Mouse (Mus musculus): ENCODE measurements at regions not wholly inside any gene's neighbourhood (a gene's known extent, or its start where the extent isn't known, plus 50 kb on each side); places are given as distances from the start of the nearest gene placed in this dataset.

- no peak for DNase-seq (ENCODE audit: low read depth, low spot score)
- no peaks in the 10 kb centered on the region for H3K36me3 ChIP-seq (ENCODE audit: control insufficient read depth, insufficient read depth, low read length, poor library complexity, severe bottlenecking)
These were observed 150.5 kb upstream of the Sdk2 start for GRCm38 (mm10) chr11:114217245-114217757.

GRCm38 (mm10) chr11:114216493-114216892 lies 149.6 kb upstream of the Sdk2 start:
- Histone ChIP-seq H3K27me3 (ENCODE audit: control insufficient read depth, insufficient read depth, low read length, poor library complexity, severe bottlenecking) (no peaks in the 10 kb centered on the region), H3K36me3 (ENCODE audit: control insufficient read depth, insufficient read depth, low read length, poor library complexity, severe bottlenecking) (no peaks in the 10 kb centered on the region)
- DNase-seq (ENCODE audit: low read depth, low spot score) = no peak

More at GRCm38 (mm10) chr11:114217245-114217757, 150.5 kb upstream of the Sdk2 start:
- H3K27me3 ChIP-seq (ENCODE audit: control insufficient read depth, insufficient read depth, low read length, poor library complexity, severe bottlenecking) = no peaks in the 10 kb centered on the region

DNA sequence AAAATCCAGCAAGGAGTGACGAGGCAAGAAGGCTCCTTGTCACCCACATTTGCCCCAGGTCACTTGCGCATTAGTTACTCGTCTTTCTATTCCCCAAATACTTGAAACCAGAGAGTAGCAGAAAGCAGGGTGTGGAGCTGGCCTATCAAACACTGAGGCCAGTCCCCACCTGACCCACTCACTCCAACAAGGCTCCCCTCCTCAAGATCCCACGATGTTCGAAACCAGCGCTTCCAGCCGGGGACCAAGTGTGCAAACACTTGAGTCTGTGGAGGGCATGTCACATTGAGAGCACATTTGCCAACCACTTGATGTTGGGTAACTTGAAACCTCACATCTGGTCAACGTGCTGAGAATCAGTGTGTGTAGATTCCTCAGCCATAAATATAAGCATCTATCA lies 148.4 kb upstream of the Sdk2 start:
- Histone ChIP-seq H3K27me3 (ENCODE audit: control insufficient read depth, insufficient read depth, low read length, poor library complexity, severe bottlenecking) (no peaks in the 10 kb centered on the region), H3K36me3 (ENCODE audit: control insufficient read depth, insufficient read depth, low read length, poor library complexity, severe bottlenecking) (no peaks in the 10 kb centered on the region)
- no peak for DNase-seq (ENCODE audit: low read depth, low spot score)

DNA sequence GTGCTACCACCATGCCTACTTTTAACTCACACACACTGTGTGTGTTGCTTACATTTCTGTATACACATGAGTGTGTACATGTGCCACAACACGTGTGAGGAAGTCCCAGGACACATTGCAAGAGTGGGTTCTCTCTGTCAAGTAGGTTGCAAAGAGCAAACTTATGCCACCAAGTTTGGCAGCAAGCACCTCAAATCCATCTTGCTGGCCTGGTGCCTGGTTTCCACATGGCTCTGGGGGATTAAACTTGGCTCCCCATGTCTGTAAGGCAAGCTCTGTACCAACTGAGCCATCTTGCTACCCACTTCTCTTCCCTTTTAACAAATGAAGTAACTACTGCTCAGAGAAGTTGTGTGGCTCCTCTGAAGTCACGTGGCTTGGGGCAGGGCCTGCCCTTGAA lies 145.3 kb upstream of the Sdk2 start:
- no peaks in the 10 kb centered on the region for H3K36me3 ChIP-seq (ENCODE audit: control insufficient read depth, insufficient read depth, low read length, poor library complexity, severe bottlenecking)
- no peaks in the 10 kb centered on the region for H3K27me3 ChIP-seq (ENCODE audit: control insufficient read depth, insufficient read depth, low read length, poor library complexity, severe bottlenecking)
- DNase-seq (ENCODE audit: low read depth, low spot score) = no peak

DNA sequence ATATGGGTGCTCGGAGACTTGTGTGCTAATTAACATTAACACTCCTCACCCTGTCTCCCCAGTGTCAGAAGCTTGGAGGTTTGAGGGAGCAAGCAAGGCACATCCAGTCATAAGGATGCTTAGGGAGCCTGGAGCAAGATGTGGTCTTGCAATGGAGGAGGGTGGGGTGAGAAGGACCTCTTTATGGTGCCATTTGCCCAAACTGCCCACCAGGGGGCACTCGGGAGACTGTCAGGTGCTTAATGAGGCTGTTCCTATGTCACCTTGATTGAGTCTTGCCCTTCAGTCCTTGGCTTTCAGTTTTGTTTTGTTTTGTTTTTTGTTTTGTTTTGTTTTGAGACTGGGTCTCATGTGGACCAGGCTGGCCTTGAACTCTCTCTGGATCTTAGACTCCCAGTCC lies 138.3 kb upstream of the Sdk2 start:
- DNase-seq (ENCODE audit: low read depth, low spot score) = peak; percentile 92
- H3K27me3 ChIP-seq (ENCODE audit: control insufficient read depth, insufficient read depth, low read length, poor library complexity, severe bottlenecking) = no peaks in the 10 kb centered on the region

GRCm38 (mm10) chr11:114203416-114203815 lies 136.6 kb upstream of the Sdk2 start:
- H3K36me3 ChIP-seq (ENCODE audit: control insufficient read depth, insufficient read depth, low read length, poor library complexity, severe bottlenecking) = no peaks in the 10 kb centered on the region
- H3K27me3 ChIP-seq (ENCODE audit: control insufficient read depth, insufficient read depth, low read length, poor library complexity, severe bottlenecking) = no peaks in the 10 kb centered on the region
- no peak for DNase-seq (ENCODE audit: low read depth, low spot score)

More for the DNA sequence above, 138.3 kb upstream of the Sdk2 start:
- H3K36me3 ChIP-seq (ENCODE audit: control insufficient read depth, insufficient read depth, low read length, poor library complexity, severe bottlenecking) = no peaks in the 10 kb centered on the region

DNA sequence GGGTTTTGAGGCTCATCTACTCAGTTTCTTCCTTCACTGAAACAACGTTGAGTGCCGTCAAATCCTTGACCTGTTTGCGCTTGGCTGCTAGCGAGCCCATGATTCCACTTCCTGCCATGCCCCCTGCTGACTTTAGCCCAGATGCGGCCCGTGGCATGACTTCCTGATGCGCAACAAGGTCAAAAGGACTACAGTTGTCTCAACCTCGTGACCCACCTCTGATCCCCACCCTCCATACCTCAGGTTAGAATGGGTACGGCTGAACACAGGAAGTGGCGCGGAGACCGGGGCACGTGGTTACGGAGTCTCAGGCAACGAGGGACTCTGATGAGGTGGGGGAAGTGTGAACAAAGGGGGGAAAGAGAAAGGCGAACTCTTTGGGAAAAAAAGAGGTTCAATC lies 135.6 kb upstream of the Sdk2 start:
- Histone ChIP-seq H3K27me3 (ENCODE audit: control insufficient read depth, insufficient read depth, low read length, poor library complexity, severe bottlenecking) (no peaks in the 10 kb centered on the region), H3K36me3 (ENCODE audit: control insufficient read depth, insufficient read depth, low read length, poor library complexity, severe bottlenecking) (no peaks in the 10 kb centered on the region)
- DNase-seq (ENCODE audit: low read depth, low spot score) = no peak

- Histone ChIP-seq H3K36me3 (ENCODE audit: control insufficient read depth, insufficient read depth, low read length, poor library complexity, severe bottlenecking) (no peaks in the 10 kb centered on the region), H3K27me3 (ENCODE audit: control insufficient read depth, insufficient read depth, low read length, poor library complexity, severe bottlenecking) (no peaks in the 10 kb centered on the region)
- DNase-seq (ENCODE audit: low read depth, low spot score) = no peak
These were observed 132.3 kb upstream of the Sdk2 start for GRCm38 (mm10) chr11:114199081-114199586.

DNA sequence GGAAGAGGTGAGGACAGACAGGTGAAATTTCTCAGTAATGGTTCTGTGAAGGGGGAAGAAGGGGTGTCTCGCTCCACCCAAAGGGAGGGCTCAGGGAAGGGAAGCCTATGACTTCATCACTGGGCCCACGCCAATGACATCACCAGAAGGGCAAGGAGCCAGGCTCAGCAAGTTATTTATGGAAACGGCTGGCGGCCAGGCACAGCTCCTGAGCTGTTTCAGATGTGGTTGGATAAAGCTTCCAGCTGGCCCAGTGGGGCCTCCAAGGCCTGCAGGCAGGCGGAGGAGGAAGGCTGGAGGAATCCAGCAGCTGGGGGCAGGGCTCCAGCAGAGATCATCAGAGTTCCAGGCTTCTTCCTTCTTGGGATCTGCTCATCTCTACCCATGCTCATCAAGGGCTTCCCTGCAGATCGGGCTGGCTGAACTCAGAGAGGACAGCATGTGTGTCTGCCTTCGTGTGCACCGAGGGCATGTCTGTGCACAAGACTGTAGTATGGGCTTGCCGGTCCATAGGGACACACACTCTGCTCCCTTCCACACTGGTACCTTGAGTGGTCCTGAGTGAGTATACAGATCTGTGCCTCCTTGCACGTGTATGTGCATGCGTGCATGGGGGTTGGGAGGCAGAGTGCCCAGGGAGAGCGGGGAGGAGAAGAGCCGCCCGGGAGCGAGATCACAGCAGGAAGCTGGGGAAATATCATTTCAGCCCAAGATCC lies 131.6 kb upstream of the Sdk2 start:
- no peak for DNase-seq (ENCODE audit: low read depth, low spot score)
- no peaks in the 10 kb centered on the region for H3K36me3 ChIP-seq (ENCODE audit: control insufficient read depth, insufficient read depth, low read length, poor library complexity, severe bottlenecking)
- no peaks in the 10 kb centered on the region for H3K27me3 ChIP-seq (ENCODE audit: control insufficient read depth, insufficient read depth, low read length, poor library complexity, severe bottlenecking)

DNA sequence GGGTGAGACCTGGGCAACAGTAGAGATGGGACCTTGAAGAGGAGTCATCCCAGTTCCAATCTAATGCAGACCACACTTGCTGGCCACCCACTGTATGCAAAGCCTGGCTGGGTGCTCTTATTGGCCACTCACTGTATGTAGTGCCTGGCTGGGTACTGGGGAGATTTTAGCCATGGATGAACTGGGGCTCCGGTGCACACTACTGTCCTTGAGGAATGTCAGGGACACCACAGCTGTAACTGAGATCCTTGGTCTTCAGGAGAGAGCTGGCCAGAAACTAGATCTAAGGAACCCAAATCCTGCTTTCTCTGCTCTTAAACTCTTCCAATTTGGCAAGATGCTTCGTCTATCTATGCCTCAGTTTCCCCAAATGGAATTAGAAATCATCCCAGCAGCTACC lies 128.4 kb upstream of the Sdk2 start:
- Histone ChIP-seq H3K27me3 (ENCODE audit: control insufficient read depth, insufficient read depth, low read length, poor library complexity, severe bottlenecking) (no peaks in the 10 kb centered on the region), H3K36me3 (ENCODE audit: control insufficient read depth, insufficient read depth, low read length, poor library complexity, severe bottlenecking) (no peaks in the 10 kb centered on the region)
- DNase-seq (ENCODE audit: low read depth, low spot score) = no peak

DNA sequence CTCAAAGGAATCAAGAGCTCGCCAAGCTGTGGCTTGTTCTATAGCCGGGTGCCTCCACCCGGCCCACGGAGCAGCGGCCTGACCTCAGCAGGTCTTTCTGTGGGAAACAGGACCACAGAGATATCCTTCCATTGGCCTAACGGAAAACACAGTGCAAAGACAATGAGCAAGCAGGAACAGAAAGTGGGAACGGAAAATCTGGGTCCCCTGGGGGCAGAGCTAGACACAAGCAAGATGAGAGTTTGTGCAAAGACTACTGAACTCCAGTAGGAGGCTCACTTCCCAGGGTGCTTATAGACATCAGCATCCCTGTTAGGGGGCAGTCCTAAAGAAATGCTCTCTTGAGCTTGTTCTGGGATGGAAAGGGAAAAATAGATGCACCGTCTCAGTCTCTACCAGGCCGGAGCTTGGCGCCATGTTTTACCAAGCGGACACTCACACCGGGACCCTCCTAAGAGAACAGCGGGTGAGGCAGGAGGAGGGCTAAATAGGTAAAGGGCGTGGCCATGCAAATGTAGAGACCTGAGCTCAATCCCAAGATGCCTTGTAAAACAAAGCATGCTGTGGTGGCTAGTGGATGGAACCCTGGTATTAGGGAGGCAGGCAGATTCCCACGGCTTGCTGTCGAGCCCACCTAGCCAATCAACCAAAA lies 127.3 kb upstream of the Sdk2 start:
- Histone ChIP-seq H3K36me3 (ENCODE audit: control insufficient read depth, insufficient read depth, low read length, poor library complexity, severe bottlenecking) (no peaks in the 10 kb centered on the region), H3K27me3 (ENCODE audit: control insufficient read depth, insufficient read depth, low read length, poor library complexity, severe bottlenecking) (no peaks in the 10 kb centered on the region)
- peak; percentile 88 for DNase-seq (ENCODE audit: low read depth, low spot score)

DNA sequence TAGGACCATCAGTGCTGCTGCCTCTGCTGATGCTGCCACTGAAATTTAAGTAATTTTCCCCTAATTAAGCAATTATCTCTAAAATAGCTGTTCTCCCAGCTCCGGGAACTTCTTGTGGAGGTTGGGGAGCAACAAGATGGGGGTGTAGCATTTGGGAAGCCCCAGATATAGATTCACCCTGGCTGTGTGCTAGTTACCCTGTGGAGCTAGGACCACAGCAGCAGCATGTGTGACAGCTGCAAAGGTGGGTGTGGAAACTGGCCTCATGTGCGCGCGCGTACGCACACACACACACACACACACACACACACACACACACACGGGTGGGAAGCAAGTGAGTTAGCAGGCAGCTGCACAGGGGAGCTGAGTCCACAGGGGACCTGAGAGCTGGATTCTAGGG lies 126.2 kb upstream of the Sdk2 start:
- Histone ChIP-seq H3K27me3 (ENCODE audit: control insufficient read depth, insufficient read depth, low read length, poor library complexity, severe bottlenecking) (no peaks in the 10 kb centered on the region), H3K36me3 (ENCODE audit: control insufficient read depth, insufficient read depth, low read length, poor library complexity, severe bottlenecking) (no peaks in the 10 kb centered on the region)
- no peak for DNase-seq (ENCODE audit: low read depth, low spot score)

- DNase-seq (ENCODE audit: low read depth, low spot score) = no peak
- Histone ChIP-seq H3K27me3 (ENCODE audit: control insufficient read depth, insufficient read depth, low read length, poor library complexity, severe bottlenecking) (no peaks in the 10 kb centered on the region), H3K36me3 (ENCODE audit: control insufficient read depth, insufficient read depth, low read length, poor library complexity, severe bottlenecking) (no peaks in the 10 kb centered on the region)
These were observed 124.8 kb upstream of the Sdk2 start for GRCm38 (mm10) chr11:114191661-114192060.

- peak; percentile 98 for DNase-seq (ENCODE audit: low read depth, low spot score)
- Histone ChIP-seq H3K36me3 (ENCODE audit: control insufficient read depth, insufficient read depth, low read length, poor library complexity, severe bottlenecking) (no peaks in the 10 kb centered on the region), H3K27me3 (ENCODE audit: control insufficient read depth, insufficient read depth, low read length, poor library complexity, severe bottlenecking) (no peaks in the 10 kb centered on the region)
These were observed 118.4 kb upstream of the Sdk2 start for GRCm38 (mm10) chr11:114184970-114185882.

Measured in splenic B cell, adult 2 months (primary cell).